Mouse (Mus musculus) cerebellum, postnatal 4 days (tissue): ENCODE data around the gene 1700011L22Rik.

Experiments used
- DNase-seq, 2 experiments: peaks; one replicate each; pipeline ENCODE4 v3.0.0; 2022; ENCODE audit warnings: low spot score in 2 of 2, mixed read lengths in 1 of 2

Gene 1700011L22Rik

DNA sequence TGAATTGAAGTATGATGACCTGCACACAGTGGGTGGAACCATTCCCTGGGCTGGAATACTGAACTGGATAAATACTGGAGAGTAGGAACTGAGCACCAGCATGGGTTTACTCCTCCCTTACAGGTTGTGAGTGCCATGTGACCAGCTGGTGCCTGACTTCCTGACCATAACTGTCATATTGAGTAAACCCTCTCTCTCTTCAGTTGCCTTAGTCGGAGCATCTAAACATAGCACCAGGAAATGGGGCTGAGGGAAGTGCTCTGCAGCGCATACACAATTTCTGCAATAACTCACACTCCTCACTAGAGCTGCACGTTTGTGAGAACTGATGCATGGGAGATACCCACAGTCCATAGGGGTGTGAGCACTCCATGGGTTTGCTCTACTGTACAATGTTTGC is 9.1 kb downstream of the 1700011L22Rik start:
- no peak for DNase-seq

- DNase-seq: no peak
Measured at GRCm38 (mm10) chr8:79229266-79229888, 19.0 kb downstream of the 1700011L22Rik start.

- no peak for DNase-seq
Measured at GRCm38 (mm10) chr8:79227916-79228315, 20.5 kb downstream of the 1700011L22Rik start.

GRCm38 (mm10) chr8:79227194-79227593 is 21.2 kb downstream of the 1700011L22Rik start:
- no peak for DNase-seq

DNA sequence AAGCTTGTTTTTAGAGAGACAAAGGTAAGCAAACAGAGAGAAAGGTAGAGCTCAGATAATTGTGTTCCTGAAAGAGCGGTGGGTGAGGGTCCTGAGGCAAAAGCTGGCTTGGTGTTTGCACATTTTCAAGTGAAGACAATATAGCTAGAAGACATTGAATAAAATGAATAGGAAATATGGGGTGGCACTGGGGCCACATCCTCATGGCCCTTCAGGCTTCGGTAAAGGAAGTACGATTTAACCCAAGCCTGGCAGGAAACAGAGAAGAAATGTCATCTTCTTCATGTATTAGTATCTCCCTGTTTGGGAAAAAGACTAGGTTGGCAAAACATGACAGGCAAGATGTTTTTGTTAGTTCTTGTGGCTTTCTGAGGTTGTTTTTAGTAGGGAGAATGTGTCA is 22.3 kb downstream of the 1700011L22Rik start:
- no peak for DNase-seq

GRCm38 (mm10) chr8:79225586-79225985 is 22.8 kb downstream of the 1700011L22Rik start:
- DNase-seq: no peak

GRCm38 (mm10) chr8:79224363-79224762 is 24.0 kb downstream of the 1700011L22Rik start:
- DNase-seq: no peak

GRCm38 (mm10) chr8:79222752-79223141 is 25.6 kb downstream of the 1700011L22Rik start:
- peak in 1 of 2 experiments; percentile 5 for DNase-seq

DNA sequence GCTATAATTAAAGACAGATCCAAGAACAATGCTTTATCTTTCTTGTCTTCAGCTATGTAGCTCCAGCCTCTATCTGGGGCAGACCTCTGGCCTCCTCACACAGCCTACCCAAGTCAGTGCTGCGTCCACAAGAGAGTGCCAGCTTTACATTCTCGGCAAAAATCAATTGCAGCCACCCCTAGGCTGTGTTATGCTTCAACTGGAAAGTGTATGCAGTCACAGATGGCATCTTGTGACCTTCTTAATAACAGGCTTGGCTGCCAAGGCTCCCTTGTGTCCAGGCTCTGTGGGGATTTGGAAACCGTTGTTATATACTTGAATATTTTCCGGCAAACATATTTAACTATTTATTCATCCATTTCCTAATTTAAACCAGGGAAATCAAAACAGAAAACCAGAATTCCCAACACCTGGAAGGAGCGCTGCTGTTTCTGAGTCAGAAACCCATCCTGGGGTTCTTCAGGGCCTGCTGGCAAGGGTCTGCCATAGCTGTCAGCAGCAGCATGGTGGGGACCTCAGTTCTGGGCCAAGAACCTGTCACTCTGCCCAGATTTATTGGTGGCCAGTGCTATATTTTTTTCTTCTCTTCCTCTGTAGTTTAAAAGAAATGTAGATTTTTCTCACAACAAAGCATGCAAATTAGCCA is 26.1 kb downstream of the 1700011L22Rik start:
- peak in 1 of 2 experiments; percentile 23 for DNase-seq

DNA sequence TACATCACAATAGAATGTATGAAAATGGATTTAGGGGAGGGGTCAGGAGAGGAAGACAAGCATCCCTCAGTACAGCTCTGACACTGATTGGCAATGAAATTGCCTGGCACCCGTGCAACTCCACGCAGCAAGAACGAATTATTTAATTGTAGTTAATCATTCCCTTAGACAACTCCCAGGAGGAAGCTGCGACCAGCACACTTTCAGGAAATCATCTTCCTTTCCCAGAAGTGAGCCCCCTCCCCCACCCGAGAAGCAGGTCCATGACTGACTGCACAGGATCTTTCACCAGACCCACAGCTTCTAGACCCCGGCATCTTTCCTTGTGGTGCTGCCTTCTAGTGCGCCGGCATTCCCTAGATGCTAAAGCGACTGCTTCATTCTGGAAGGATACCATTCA is 36.7 kb downstream of the 1700011L22Rik start:
- no peak for DNase-seq

DNA sequence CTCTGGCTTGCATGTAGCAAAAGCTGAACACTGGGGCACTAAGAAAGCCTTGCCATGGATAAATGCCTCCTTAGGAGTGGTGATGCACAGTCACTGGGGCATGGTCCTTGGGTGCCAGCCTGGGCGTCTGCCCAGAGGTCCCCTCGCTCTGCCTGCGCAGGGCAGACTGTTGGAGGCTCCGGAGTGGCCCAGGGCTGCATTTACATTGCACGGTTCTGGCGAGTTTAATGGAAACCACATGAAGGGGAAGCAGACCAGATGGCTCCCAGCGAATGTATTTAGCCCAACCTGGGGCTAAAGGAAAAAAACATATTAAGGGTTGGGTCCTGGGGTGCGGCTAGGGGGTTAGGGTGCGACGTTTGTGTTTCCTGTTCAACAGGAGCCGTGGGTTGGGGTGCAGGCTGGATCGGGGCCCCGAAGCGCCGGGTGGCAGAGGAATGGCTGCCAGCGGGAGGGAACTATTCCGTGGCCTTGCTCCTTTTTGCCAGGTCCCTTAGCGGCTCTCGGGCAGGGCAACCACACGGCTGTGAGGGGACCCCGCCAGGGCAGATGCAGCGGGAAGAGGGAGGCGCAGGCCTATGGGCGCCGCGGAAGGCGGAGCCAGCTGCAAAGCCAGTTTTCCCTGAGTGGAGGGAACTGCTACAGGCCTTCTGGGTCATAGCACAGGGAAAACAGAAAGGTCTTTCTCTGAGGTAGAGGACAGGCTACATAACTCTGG is 38.6 kb downstream of the 1700011L22Rik start:
- DNase-seq: peak in 1 of 2 experiments; percentile 46

GRCm38 (mm10) chr8:79208691-79209640 is 39.4 kb downstream of the 1700011L22Rik start:
- no peak for DNase-seq

DNA sequence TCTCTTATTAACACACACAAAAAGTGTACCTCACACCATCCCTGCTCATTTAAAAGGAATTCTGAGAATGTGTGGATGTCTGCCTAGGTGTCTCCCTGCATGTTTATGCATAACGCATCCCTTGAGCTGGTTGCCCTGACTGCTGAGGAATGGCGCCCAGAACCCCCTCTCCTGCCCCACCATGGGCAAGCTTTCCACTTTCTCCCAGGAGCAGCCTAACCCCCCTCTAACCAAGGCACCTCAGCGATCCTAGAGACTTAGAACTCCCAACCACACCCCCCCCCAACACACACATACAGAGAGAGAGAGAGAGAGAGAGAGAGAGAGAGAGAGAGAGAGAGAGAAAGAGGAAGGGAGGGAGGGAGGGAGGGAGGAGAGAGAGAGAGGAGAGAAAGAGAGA is 40.2 kb downstream of the 1700011L22Rik start:
- no peak for DNase-seq

DNA sequence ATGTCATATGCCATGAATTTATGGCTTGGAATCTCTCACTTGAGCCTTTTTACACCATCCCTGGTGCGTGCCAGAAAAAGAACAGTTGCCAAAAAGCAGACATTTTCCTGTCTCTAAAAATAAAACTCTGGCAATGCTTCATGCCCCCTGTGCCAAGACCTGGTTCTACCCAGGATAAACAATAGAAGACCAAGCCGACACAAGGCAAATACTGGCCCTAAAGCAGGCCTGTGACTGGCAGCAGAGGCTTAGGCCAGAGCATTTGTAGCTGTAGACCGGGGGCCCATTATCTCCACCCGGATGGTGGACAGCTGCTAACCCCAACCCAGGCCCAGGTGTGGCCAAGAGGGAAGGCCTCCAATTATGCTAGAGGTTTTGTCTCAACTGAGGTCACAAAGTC is 41.5 kb downstream of the 1700011L22Rik start:
- peak in 1 of 2 experiments; percentile 23 for DNase-seq

- DNase-seq: peak in 1 of 2 experiments; percentile 44
Measured at GRCm38 (mm10) chr8:79201446-79202147, 46.8 kb downstream of the 1700011L22Rik start.

- no peak for DNase-seq
Measured at GRCm38 (mm10) chr8:79198675-79199074, 49.7 kb downstream of the 1700011L22Rik start.

- no peak for DNase-seq
Measured at GRCm38 (mm10) chr8:79196481-79196880, 51.9 kb downstream of the 1700011L22Rik start.

DNA sequence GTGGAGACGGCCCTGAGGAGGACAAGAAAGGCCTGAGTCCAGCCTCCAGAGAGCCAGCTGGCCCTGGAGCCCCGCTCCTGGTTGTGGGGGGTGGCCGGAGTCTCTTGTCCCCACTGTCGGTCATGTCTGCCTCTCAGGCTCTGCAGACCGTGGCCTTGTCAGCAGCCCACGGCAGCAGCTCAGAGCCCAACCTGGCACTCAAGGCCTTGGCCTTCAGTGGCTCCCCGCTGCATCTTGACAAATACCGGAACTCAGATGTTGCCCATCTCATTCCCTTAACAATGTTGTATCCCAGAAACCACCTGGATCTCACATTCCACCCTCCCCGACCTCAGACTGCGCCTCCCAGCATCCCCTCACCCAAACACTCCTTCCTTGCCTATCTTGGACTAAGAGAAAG is 58.3 kb downstream of the 1700011L22Rik start:
- no peak for DNase-seq

GRCm38 (mm10) chr8:79185488-79185887 is 62.9 kb downstream of the 1700011L22Rik start:
- no peak for DNase-seq

DNA sequence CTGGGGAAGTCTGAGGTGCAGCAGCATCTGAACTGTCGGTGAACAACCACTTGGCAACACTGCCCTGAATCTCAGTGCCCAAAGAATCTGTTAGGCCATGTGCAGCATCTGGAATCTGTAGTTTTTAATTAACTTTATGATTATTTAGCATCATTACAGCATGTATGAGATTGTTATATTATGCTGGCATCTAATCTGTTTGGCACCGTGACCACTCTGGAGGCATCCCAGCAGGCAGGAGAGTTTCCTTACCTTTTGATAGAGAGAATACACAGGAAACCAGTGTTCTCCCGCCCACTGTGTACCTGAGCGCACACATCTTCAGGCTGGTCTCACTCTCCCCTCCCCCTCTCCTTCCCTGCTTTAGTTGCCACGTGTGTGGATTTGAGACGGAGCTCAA is 68.7 kb downstream of the 1700011L22Rik start:
- DNase-seq: no peak

DNA sequence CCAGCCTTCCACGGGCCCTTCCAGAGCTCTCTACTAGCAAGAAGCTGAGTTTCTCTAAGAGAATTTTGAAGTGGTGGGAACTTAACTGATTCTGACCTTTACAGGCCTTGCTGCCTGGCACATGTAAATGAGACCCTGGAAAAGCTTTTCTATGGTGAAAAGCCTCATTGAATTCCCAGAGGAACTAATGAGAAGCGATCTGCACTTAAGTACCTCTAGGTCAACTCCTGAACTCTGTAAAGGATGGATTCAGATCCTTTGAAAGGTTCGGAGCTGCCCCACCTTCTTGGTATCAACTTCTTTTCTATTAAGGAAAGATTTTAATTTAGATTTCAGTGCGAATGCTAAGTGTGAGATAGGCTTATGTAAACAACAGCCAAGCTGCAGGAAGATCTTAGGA is 72.4 kb downstream of the 1700011L22Rik start:
- DNase-seq: no peak
